ENCODE assay signal across 17 mouse cellular contexts in genomic region chr8:86428131-86428530, GRCm38 (mm10).
"Had no signal": no experiment of that assay in that cellular context is flagged by ENCODE, and none has a peak within 500 bp of the region (broad histone marks: within the 10 kb centered on the region; RNA-seq: fewer than 3 reads in every experiment).

No protein-coding gene starts in this region.

- H3K4me1 ChIP-seq: liver, embryonic 15.5 days; lung, embryonic 15.5 days; megakaryocyte, embryonic 14.5 days; neural tube, embryonic 12.5 days; stomach, embryonic 15.5 days had no signal

- H3K27ac ChIP-seq: liver, embryonic 15.5 days; lung, embryonic 15.5 days; macrophage; midbrain, embryonic 12.5 days; neural tube, embryonic 12.5 days; stomach, embryonic 15.5 days; stomach, postnatal 0 days had no signal

- H3K4me3 ChIP-seq: liver, embryonic 15.5 days; lung, embryonic 15.5 days; megakaryocyte, embryonic 14.5 days; midbrain, embryonic 12.5 days; neural tube, embryonic 12.5 days; stomach, embryonic 15.5 days had no signal

- H3K4me2 ChIP-seq: liver, embryonic 15.5 days; lung, embryonic 15.5 days; midbrain, embryonic 12.5 days; neural tube, embryonic 12.5 days; stomach, embryonic 15.5 days had no signal

- H3K36me3 ChIP-seq: liver, embryonic 15.5 days; lung, embryonic 15.5 days; midbrain, embryonic 12.5 days; neural tube, embryonic 12.5 days; stomach, embryonic 15.5 days had no signal

- H3K9me3 ChIP-seq: liver, embryonic 15.5 days; lung, embryonic 15.5 days; midbrain, embryonic 12.5 days; neural tube, embryonic 12.5 days; stomach, embryonic 15.5 days had no signal

- DNase-seq: liver, postnatal 0 days; lung, adult 2 months; lung, postnatal 14 days; lung, postnatal 36 days; right cerebral cortex, postnatal 14 days; thymus, adult 2 months; thymus, postnatal 25 days; thymus, postnatal 4 days had no signal

- ATAC-seq: liver, postnatal 0 days; lung, postnatal 0 days had no signal

- H3K9ac ChIP-seq: liver, embryonic 15.5 days; liver, postnatal 0 days; lung, embryonic 15.5 days; midbrain, embryonic 12.5 days; neural tube, embryonic 12.5 days; stomach, embryonic 15.5 days had no signal

- H3K27me3 ChIP-seq: liver, embryonic 15.5 days; lung, embryonic 15.5 days; megakaryocyte, embryonic 14.5 days; midbrain, embryonic 12.5 days; neural tube, embryonic 12.5 days; stomach, embryonic 15.5 days had no signal
